Mouse (Mus musculus) limb, embryonic 14.5 days (tissue): Measurements from ENCODE around the gene Ccl22. TPM values are rescaled to one million over a fixed set of nuclear protein-coding genes. Genes with fewer than 3 reads are reported as not detected.

Experiments
- ATAC-seq: fragments of 200-750 bp; cut with Nextera tagmentation; 2 replicates; pipeline ENCODE4 v1.8.0; 2017; ENCODE audit warnings: low read depth, moderate number of reproducible peaks, moderate TSS enrichment; ENCODE audit not compliant: low FRiP score
- DNase-seq: peaks from one replicate; pipeline ENCODE4 v3.0.0-alpha.2; 2015; ENCODE audit warnings: low spot score
- H3K27ac ChIP-seq: fragments of 300-500 bp; sonication (generic); replicated peaks from 2 replicates; pipeline ENCODE4 v1.5.1; 2014; ENCODE audit warnings: low read depth, mild to moderate bottlenecking, low read length, moderate library complexity, mixed read lengths
- H3K27me3 ChIP-seq: fragments of 300-500 bp; sonication (generic); 2 replicates; pipeline ENCODE4 v1.6.1; 2014; ENCODE audit warnings: low read length, mixed read lengths; ENCODE audit not compliant: control insufficient read depth, insufficient read depth
- H3K36me3 ChIP-seq: fragments of 300-500 bp; sonication (generic); 2 replicates; pipeline ENCODE4 v1.6.1; 2014; ENCODE audit warnings: mild to moderate bottlenecking, low read length, moderate library complexity, mixed read lengths; ENCODE audit not compliant: control insufficient read depth, insufficient read depth
- H3K4me1 ChIP-seq: fragments of 300-500 bp; sonication (generic); 2 replicates; pipeline ENCODE4 v1.6.1; 2014; ENCODE audit warnings: antibody characterized with exemption, low read length, mixed read lengths; ENCODE audit not compliant: control insufficient read depth, insufficient read depth
- H3K4me2 ChIP-seq: fragments of 300-500 bp; sonication (generic); replicated peaks from 2 replicates; pipeline ENCODE4 v1.6.1; 2014; ENCODE audit warnings: low read depth, mild to moderate bottlenecking, low read length, moderate library complexity; ENCODE audit not compliant: severe bottlenecking
- H3K4me3 ChIP-seq: fragments of 300-500 bp; sonication (generic); replicated peaks from 2 replicates; pipeline ENCODE4 v1.5.1; 2014; ENCODE audit warnings: low read length
- H3K9ac ChIP-seq: fragments of 300-500 bp; sonication (generic); 2 replicates; pipeline ENCODE4 v1.6.1; 2014; ENCODE audit warnings: mild to moderate bottlenecking, low read depth, low read length, moderate library complexity; ENCODE audit not compliant: severe bottlenecking
- H3K9me3 ChIP-seq: fragments of 300-500 bp; sonication (generic); 2 replicates; pipeline ENCODE4 v1.6.1; 2016; ENCODE audit warnings: low read length; ENCODE audit not compliant: control insufficient read depth
- POLR2A ChIP-seq: fragments of 200-500 bp; IDR thresholded peaks from 2 replicates; pipeline ENCODE4 v1.8.0; 2012; ENCODE audit warnings: inconsistent platforms, mild to moderate bottlenecking, moderate library complexity, borderline replicate concordance; ENCODE audit not compliant: insufficient read depth, insufficient read length; ENCODE audit errors: extremely low read depth
- WGBS: fragments of 180-500 bp; shearing (Covaris S2); extraction: QIAGEN DNeasy Blood & Tissue Kit; methylation state at CpG from one replicate; pipeline ENCODE4 v1.1.7; 2014; 5-methylcytosine and 5-hydroxymethylcytosine counted together
- polyA plus RNA-seq, 2 experiments: library from polyadenylated mRNA; depleted of rRNA in 1 of 2; stranded (reverse) in 1 of 2; unstranded in 1 of 2; fragments of >200 nt; fragmentation: Nextera tagmentation in 1 of 2; extraction: Ambion mirVana in 1 of 2; gene quantifications; 2 replicates each; pipeline versions ENCODE4 v1.2.1 to v1.2.3; 2012 to 2014

Ccl22 gene
- polyA plus RNA-seq, 2 experiments = 0.14 TPM; not detected in 1

DNA sequence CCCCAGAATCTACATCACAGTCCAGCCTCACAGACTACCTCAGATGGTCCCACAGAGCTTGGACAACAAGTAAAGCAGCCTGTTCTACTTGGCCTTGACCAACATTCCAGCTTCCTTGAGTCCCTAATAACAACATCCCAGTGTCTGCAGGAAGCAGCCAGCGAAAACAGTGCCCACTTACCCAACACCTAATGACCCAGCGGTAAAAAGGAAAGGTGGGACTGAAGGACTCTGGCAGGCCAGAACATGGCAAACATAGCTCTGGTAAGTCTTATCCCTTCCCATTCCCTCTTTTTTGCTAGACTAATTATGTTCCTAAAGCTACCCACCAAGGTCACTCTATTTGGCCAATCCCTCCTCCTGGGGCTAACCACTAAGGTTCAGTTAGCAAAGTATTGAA lies 8.6 kb downstream of the Ccl22 start:
- no peaks in the 10 kb centered on the region for H3K36me3 ChIP-seq
- no peak for TF ChIP-seq POLR2A
- ATAC-seq = no peak
- H3K4me3 ChIP-seq = no peak overlapping the region
- H3K9me3 ChIP-seq = no peaks in the 10 kb centered on the region
- DNase-seq = no peak
- H3K27me3 ChIP-seq = no peaks in the 10 kb centered on the region
- H3K4me1 ChIP-seq = no peaks in the 10 kb centered on the region
- H3K4me2 ChIP-seq = no peak overlapping the region
- no peak overlapping the region for H3K9ac ChIP-seq
- 85% methylated on average over 2 of the region's 2 CpGs for WGBS
- no peak overlapping the region for H3K27ac ChIP-seq

DNA sequence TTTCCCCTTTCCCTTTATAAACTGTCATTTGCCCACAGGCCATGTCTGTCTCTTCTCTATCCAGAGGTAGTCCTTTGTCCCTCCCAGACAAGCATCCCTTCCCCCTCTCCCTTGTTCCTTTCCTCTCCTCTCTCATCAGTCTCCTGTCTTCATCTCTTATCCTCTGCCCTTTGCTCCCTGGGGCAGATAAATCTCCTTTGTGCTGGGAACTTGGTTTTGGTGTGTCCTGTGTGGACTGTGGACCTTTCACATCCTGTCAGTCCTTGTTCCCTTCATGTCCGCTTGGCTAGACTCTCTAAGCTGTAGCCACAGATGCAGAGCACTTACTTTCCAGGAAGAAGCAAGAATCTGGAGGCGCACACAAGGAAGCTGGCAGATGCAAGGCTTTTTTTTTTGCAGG lies 9.1 kb downstream of the Ccl22 start:
- no peak overlapping the region for H3K4me2 ChIP-seq
- H3K9ac ChIP-seq = no peak overlapping the region
- no peaks in the 10 kb centered on the region for H3K36me3 ChIP-seq
- no peak overlapping the region for H3K27ac ChIP-seq
- TF ChIP-seq POLR2A = no peak
- H3K4me1 ChIP-seq = no peaks in the 10 kb centered on the region
- H3K27me3 ChIP-seq = no peaks in the 10 kb centered on the region
- 85% methylated on average over 2 of the region's 2 CpGs for WGBS
- DNase-seq (no peak), ATAC-seq (no peak)
- H3K4me3 ChIP-seq = no peak overlapping the region
- H3K9me3 ChIP-seq = no peaks in the 10 kb centered on the region

GRCm38 (mm10) chr8:94767035-94767434 lies 21.6 kb downstream of the Ccl22 start:
- no peak overlapping the region for H3K4me3 ChIP-seq
- 71% methylated on average over 9 of the region's 9 CpGs for WGBS
- TF ChIP-seq POLR2A = no peak

GRCm38 (mm10) chr8:94770945-94771344 lies 25.6 kb downstream of the Ccl22 start:
- Histone ChIP-seq H3K9me3 (no peaks in the 10 kb centered on the region), H3K4me2 (no peak overlapping the region; the same call in 1 of the 2 replicates), H3K27me3 (peaks cover 10% of the 10 kb centered on the region; the same call in 1 of the 2 replicates), H3K4me3 (no peak overlapping the region), H3K4me1 (peaks cover 17% of the 10 kb centered on the region), H3K9ac (no peak overlapping the region), H3K36me3 (no peaks in the 10 kb centered on the region), H3K27ac (no peak overlapping the region)
- TF ChIP-seq POLR2A = no peak
- peak; percentile 72 for DNase-seq
- 39% methylated on average over 6 of the region's 6 CpGs for WGBS
- no peak for ATAC-seq

More at GRCm38 (mm10) chr8:94767035-94767434, 21.6 kb downstream of the Ccl22 start:
- H3K9me3 ChIP-seq = no peaks in the 10 kb centered on the region
- no peaks in the 10 kb centered on the region for H3K27me3 ChIP-seq
- H3K9ac ChIP-seq = no peak overlapping the region
- no peak overlapping the region for H3K4me2 ChIP-seq
- peaks cover 7% of the 10 kb centered on the region for H3K4me1 ChIP-seq
- DNase-seq (no peak), ATAC-seq (no peak)
- H3K27ac ChIP-seq = no peak overlapping the region
- no peaks in the 10 kb centered on the region for H3K36me3 ChIP-seq

DNA sequence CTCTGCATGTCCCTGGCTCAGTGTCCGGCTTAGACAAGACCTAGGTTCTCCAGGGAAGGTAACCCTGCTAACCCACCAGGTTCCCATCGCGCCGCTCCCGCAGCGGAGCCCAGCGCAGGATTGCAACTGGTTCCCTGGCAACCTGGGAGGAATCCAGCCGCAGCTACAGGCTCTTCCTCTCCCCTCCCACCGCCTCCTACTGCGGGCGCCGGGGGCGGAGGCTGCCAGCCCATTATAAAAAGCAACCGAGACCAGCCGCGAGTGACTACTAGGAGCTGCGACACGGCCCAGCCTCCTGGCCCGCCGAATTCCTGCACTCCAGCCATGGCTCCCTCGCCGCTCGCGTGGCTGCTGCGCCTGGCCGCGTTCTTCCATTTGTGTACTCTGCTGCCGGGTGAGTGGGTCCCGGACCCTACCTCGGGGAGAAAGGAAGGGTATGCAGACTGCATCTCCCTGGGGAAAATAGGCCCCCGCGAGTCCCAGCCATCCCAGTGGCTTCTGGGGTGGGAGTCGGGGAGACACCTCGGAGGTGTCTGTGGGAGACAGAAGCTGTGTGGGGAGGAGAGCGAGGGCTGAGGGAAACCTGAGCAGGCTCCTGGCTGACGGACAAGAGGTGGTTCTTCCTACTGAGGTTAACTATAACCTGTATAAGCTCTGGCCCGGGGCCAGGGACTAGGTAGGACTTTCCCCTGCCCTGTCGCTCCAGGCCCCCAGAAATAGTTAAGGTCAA lies 26.7 kb downstream of the Ccl22 start, which contains the start of gene Cx3cl1:
Gene Cx3cl1 (plus strand): TSS at position 69 of the 730 bp plus-strand sequence.
- Histone ChIP-seq H3K4me3 (peak within 1 kb of the TSS; percentile 46), H3K9me3 (no peaks in the 10 kb centered on the region), H3K27me3 (peaks cover 10% of the 10 kb centered on the region; the same call in 1 of the 2 replicates), H3K36me3 (no peaks in the 10 kb centered on the region), H3K4me2 (peak within 1 kb of the TSS; percentile 94), H3K9ac (peak within 1 kb of the TSS; percentile 61), H3K4me1 (peaks cover 17% of the 10 kb centered on the region), H3K27ac (no peak within 1 kb of the TSS)
- WGBS = under 1% methylated on average over 35 of the region's 38 CpGs
- peak; percentile 63; the same call in 1 of the 2 replicates for TF ChIP-seq POLR2A
- ATAC-seq = peak; percentile 84
- DNase-seq = peak; percentile 75
